Mouse (Mus musculus): ENCODE measurements at regions not wholly inside any gene's neighbourhood (a gene's known extent, or its start where the extent isn't known, plus 50 kb on each side); places are given as distances from the start of the nearest gene placed in this dataset.

DNA sequence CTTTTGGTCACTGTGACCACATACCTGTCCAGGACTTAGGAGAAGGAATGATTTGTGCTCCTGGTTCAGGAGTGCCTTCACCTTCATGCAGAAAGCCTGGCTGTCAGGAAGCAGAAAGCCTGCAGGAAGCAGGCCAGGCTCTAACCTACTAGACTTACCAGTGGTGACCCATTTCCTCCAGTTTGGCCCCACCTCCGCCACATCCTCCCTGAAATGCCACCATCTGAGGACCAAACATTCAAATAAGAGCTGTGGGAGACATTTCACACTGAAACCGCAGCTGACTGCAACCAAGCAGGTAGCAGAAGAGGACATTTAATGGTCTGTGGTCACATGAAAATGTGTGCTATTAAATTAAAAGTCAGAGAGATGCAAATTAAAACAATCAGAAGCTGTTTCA lies 50.3 kb upstream of the Armc2 start:
- DNase-seq (ENCODE audit: low spot score), result no peak

Data from heart, adult 8-10 months (tissue).